In genomic region chr7:40636369-40636768, GRCm38 (mm10) we compare ENCODE assay signal across 14 mouse cellular contexts.
"Had no signal": no experiment of that assay in that cellular context is flagged by ENCODE, and none has a peak within 500 bp of the region (broad histone marks: within the 10 kb centered on the region; RNA-seq: fewer than 3 reads in every experiment).

No protein-coding gene starts in this region.

- H3K27me3 ChIP-seq: intestine, embryonic 15.5 days; limb, embryonic 12.5 days; liver, embryonic 13.5 days; lung, embryonic 15.5 days; megakaryocyte, embryonic 14.5 days; midbrain, embryonic 15.5 days; neural tube, embryonic 12.5 days; stomach, embryonic 15.5 days had no signal

- H3K36me3 ChIP-seq: intestine, embryonic 15.5 days; limb, embryonic 12.5 days; liver, embryonic 13.5 days; lung, embryonic 15.5 days; midbrain, embryonic 15.5 days; neural tube, embryonic 12.5 days; stomach, embryonic 15.5 days had no signal

- H3K27ac ChIP-seq: intestine, embryonic 15.5 days; limb, embryonic 12.5 days; liver, embryonic 13.5 days; lung, embryonic 15.5 days; macrophage; midbrain, embryonic 15.5 days; neural tube, embryonic 12.5 days; stomach, embryonic 15.5 days had no signal

- DNase-seq: liver; liver, embryonic 13.5 days; liver, postnatal 0 days; lung, postnatal 14 days; right cerebral cortex, postnatal 14 days; thymus, postnatal 4 days had no signal

- H3K4me3 ChIP-seq: intestine, embryonic 15.5 days; limb, embryonic 12.5 days; liver, embryonic 13.5 days; lung, embryonic 15.5 days; megakaryocyte, embryonic 14.5 days; midbrain, embryonic 15.5 days; neural tube, embryonic 12.5 days; stomach, embryonic 15.5 days had no signal

- H3K4me1 ChIP-seq: intestine, embryonic 15.5 days; limb, embryonic 12.5 days; liver, embryonic 13.5 days; lung, embryonic 15.5 days; megakaryocyte, embryonic 14.5 days; midbrain, embryonic 15.5 days; neural tube, embryonic 12.5 days; stomach, embryonic 15.5 days had no signal
